Mouse (Mus musculus) frontal cortex, postnatal 25 days (tissue): ENCODE measurements around the gene Tppp2.

ENCODE experiments used
- DNase-seq, 2 experiments: peaks; one replicate each; pipeline ENCODE4 v3.0.0; 2022; ENCODE audit warnings: low spot score in 2 of 2

The Tppp2 gene

GRCm38 (mm10) chr14:51918125-51918524 is at the start of gene Tppp2:
Gene Tppp2 (plus strand): TSS chr14:51918425.
- no peak for DNase-seq

- no peak for DNase-seq
Measured at GRCm38 (mm10) chr14:51870756-51871155, 47.5 kb upstream of the Tppp2 start.

GRCm38 (mm10) chr14:51871741-51872140 is 46.5 kb upstream of the Tppp2 start:
- no peak for DNase-seq

- no peak for DNase-seq
Measured at GRCm38 (mm10) chr14:51877517-51877916, 40.7 kb upstream of the Tppp2 start.

- DNase-seq = peak; percentile 36 to 46
Measured at GRCm38 (mm10) chr14:51883527-51884030, 34.6 kb upstream of the Tppp2 start.

GRCm38 (mm10) chr14:51884031-51884544 is 34.1 kb upstream of the Tppp2 start:
- no peak for DNase-seq

GRCm38 (mm10) chr14:51884598-51885331 is 33.5 kb upstream of the Tppp2 start, which contains the start of gene Mettl17:
Gene Mettl17 (plus strand): TSS chr14:51884842.
- DNase-seq = peak; percentile 75 to 81

GRCm38 (mm10) chr14:51886051-51886450 is 32.2 kb upstream of the Tppp2 start:
- DNase-seq = no peak

GRCm38 (mm10) chr14:51889833-51890232 is 28.4 kb upstream of the Tppp2 start:
- no peak for DNase-seq

- no peak for DNase-seq
Measured at GRCm38 (mm10) chr14:51892191-51892939, 25.9 kb upstream of the Tppp2 start, which contains the start of gene Slc39a2. Gene Slc39a2 (plus strand): TSS chr14:51892889.

- DNase-seq = no peak
Measured at GRCm38 (mm10) chr14:51893094-51893794, 25.0 kb upstream of the Tppp2 start.

GRCm38 (mm10) chr14:51893809-51894208 is 24.4 kb upstream of the Tppp2 start:
- no peak for DNase-seq

GRCm38 (mm10) chr14:51895071-51895470 is 23.2 kb upstream of the Tppp2 start:
- DNase-seq = no peak

- no peak for DNase-seq
Measured at GRCm38 (mm10) chr14:51896019-51896418, 22.2 kb upstream of the Tppp2 start.

GRCm38 (mm10) chr14:51896539-51897170 is 21.6 kb upstream of the Tppp2 start:
- DNase-seq = no peak

GRCm38 (mm10) chr14:51899351-51899750 is 18.9 kb upstream of the Tppp2 start:
- no peak for DNase-seq

- DNase-seq = peak; percentile 44 to 66
Measured at GRCm38 (mm10) chr14:51902806-51903710, 15.2 kb upstream of the Tppp2 start.

- DNase-seq = no peak
Measured at GRCm38 (mm10) chr14:51903782-51904181, 14.4 kb upstream of the Tppp2 start.

GRCm38 (mm10) chr14:51904706-51905105 is 13.5 kb upstream of the Tppp2 start:
- no peak for DNase-seq

GRCm38 (mm10) chr14:51906102-51906501 is 12.1 kb upstream of the Tppp2 start:
- no peak for DNase-seq
